Mouse (Mus musculus) ES-E14 (cell line): ENCODE results near the gene Kcnip2.
"Not testable (repeated sequence)": the region's sequence is repeated elsewhere in the genome, so short reads cannot be mapped to it uniquely, and the experiment has no call there.

Experiments
- CHD2 ChIP-seq: IDR thresholded peaks from 2 replicates; pipeline ENCODE4 v1.6.1; 2014; ENCODE audit warnings: mild to moderate bottlenecking, low read depth, low read length, inconsistent platforms
- ZC3H11A ChIP-seq: IDR thresholded peaks from 2 replicates; pipeline ENCODE4 v1.6.1; 2012; ENCODE audit warnings: low read depth, mild to moderate bottlenecking, inconsistent platforms, low read length, borderline replicate concordance

DNA sequence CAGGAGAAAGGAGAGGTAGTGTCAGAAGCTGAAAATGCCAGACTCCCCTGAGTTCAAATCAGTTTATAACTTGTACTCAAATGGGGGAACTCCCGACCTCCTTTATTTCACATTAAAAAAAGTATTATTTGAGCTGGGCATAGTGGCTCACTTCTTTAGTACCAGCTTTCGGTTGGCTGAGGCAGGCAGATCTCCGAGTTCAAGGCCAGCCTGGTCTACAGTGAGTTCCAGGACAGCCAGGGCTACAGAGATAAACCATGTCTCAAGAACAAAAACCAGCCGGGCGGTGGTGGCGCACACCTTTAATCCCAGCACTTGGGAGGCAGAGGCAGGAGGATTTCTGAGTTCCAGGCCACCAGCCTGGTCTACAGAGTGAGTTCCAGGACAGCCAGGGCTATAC lies 10.0 kb downstream of the Kcnip2 start:
- TF ChIP-seq CHD2, ZC3H11A: not testable (repeated sequence)
